Mouse (Mus musculus) C2C12 (cell line): ENCODE measurements at regions not wholly inside any gene's neighbourhood (a gene's known extent, or its start where the extent isn't known, plus 50 kb on each side); places are given as distances from the start of the nearest gene placed in this dataset.
"Not testable (repeated sequence)": the region's sequence is repeated elsewhere in the genome, so short reads cannot be mapped to it uniquely, and the experiment has no call there.

Experiments
- H3K27me3 ChIP-seq: one replicate; pipeline ENCODE4 v1.6.1; 2011; ENCODE audit not compliant: control insufficient read depth, insufficient read depth, insufficient read length
- H3K36me3 ChIP-seq: one replicate; pipeline ENCODE4 v1.6.1; 2011; ENCODE audit not compliant: control insufficient read depth, insufficient read depth
- H3K4me3 ChIP-seq: one replicate; pipeline ENCODE4 v1.5.1; 2011; ENCODE audit warnings: mild to moderate bottlenecking, control low read depth; ENCODE audit not compliant: poor library complexity, insufficient read depth, severe bottlenecking
- H3K79me2 ChIP-seq: one replicate; pipeline ENCODE4 v1.6.1; 2011; ENCODE audit not compliant: control insufficient read depth, insufficient read depth
- H3K79me3 ChIP-seq: one replicate; pipeline ENCODE4 v1.6.1; 2011; ENCODE audit warnings: low read depth, control low read depth
- H3ac ChIP-seq: one replicate; pipeline ENCODE3; 2011; ENCODE audit warnings: low read depth; ENCODE audit not compliant: control insufficient read depth, insufficient read length
- CEBPB ChIP-seq: IDR thresholded peaks from one replicate; pipeline ENCODE4 v1.6.1; 2011; ENCODE audit warnings: low read depth, mild to moderate bottlenecking, control low read depth, moderate library complexity
- CTCF ChIP-seq: IDR thresholded peaks from one replicate; pipeline ENCODE4 v1.5.1; 2011; ENCODE audit not compliant: control insufficient read depth, insufficient read depth, insufficient read length
- FOSL1 ChIP-seq: IDR thresholded peaks from one replicate; pipeline ENCODE4 v1.8.0; 2011; ENCODE audit warnings: mild to moderate bottlenecking, low read length; ENCODE audit not compliant: poor library complexity, insufficient read depth, severe bottlenecking
- MAX ChIP-seq: IDR thresholded peaks from one replicate; pipeline ENCODE4 v1.6.1; 2011; ENCODE audit warnings: mild to moderate bottlenecking, control low read depth
- MYOD1 ChIP-seq: IDR thresholded peaks from one replicate; pipeline ENCODE4 v1.6.1; 2011; ENCODE audit warnings: low read depth; ENCODE audit not compliant: control insufficient read depth, insufficient read length
- MYOG ChIP-seq: IDR thresholded peaks from one replicate; pipeline ENCODE4 v1.6.1; 2011; ENCODE audit not compliant: control insufficient read depth, insufficient read length; ENCODE audit errors: extremely low read depth
- USF1 ChIP-seq: IDR thresholded peaks from one replicate; pipeline ENCODE4 v1.6.1; 2011; ENCODE audit warnings: low read depth, mild to moderate bottlenecking, control low read depth, moderate library complexity

GRCm38 (mm10) chr14:89922316-89922715, 1451.1 kb upstream of the Pcdh20 start:
- no peaks in the 10 kb centered on the region for H3K36me3 ChIP-seq
- no peaks in the 10 kb centered on the region for H3K27me3 ChIP-seq
- no peak for TF ChIP-seq USF1
- no peak for TF ChIP-seq MYOG
- no peak for TF ChIP-seq CTCF
- no peak for TF ChIP-seq MAX
- TF ChIP-seq FOSL1 = no peak
- TF ChIP-seq CEBPB = no peak
- no peak for TF ChIP-seq MYOD1
- H3K79me2 ChIP-seq = no peaks in the 10 kb centered on the region
- H3ac ChIP-seq = no peak overlapping the region
- no peaks in the 10 kb centered on the region for H3K79me3 ChIP-seq
- no peak overlapping the region for H3K4me3 ChIP-seq

DNA sequence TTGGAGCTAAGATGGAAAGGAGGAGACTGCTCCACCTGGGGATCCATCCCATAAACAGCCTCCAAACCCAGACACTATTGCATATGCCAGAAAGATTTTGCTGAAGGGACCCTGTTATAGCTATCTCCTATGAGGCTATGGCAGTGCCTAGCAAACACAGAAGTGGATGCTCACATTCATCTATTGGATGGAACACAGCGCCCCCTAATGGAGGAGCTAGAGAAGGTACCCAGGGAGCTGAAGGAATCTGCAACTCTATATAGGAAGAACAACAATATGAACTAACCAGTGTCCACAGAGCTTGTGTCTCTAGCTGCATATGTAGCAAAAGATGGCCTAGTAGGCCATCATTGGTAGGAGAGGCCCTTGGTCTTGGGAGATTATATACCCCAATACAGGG, 1449.4 kb upstream of the Pcdh20 start:
- H3ac ChIP-seq, H3K79me2 ChIP-seq, H3K27me3 ChIP-seq, H3K4me3 ChIP-seq, H3K79me3 ChIP-seq, H3K36me3 ChIP-seq: not testable (repeated sequence)

GRCm38 (mm10) chr14:89898701-89899227, 1427.6 kb upstream of the Pcdh20 start:
- not testable (repeated sequence) for H3K79me2 ChIP-seq, H3ac ChIP-seq, H3K36me3 ChIP-seq, H3K27me3 ChIP-seq, H3K79me3 ChIP-seq
- peak overlapping the region; percentile 21 for H3K4me3 ChIP-seq

DNA sequence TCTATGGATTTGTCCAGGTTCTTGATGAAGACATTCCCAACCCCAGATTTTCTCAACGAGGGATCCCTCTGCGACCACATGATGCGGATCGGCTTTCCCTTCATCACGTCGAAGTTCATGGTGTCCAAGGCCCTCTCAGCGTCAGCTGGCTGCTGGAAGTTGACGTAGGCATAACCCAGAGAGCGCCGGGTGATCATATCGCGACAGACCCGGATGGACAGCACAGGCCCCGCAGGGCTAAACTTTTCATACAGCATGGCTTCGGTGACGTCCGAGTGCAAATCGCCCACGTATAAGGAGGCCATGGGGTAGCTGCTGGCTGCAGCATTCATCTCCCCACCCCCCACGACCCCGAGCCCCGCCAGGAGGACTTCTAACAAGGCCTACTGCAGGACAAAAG, 1426.9 kb upstream of the Pcdh20 start:
- H3K79me3 ChIP-seq, H3ac ChIP-seq, H3K36me3 ChIP-seq, H3K79me2 ChIP-seq, H3K4me3 ChIP-seq, H3K27me3 ChIP-seq: not testable (repeated sequence)

DNA sequence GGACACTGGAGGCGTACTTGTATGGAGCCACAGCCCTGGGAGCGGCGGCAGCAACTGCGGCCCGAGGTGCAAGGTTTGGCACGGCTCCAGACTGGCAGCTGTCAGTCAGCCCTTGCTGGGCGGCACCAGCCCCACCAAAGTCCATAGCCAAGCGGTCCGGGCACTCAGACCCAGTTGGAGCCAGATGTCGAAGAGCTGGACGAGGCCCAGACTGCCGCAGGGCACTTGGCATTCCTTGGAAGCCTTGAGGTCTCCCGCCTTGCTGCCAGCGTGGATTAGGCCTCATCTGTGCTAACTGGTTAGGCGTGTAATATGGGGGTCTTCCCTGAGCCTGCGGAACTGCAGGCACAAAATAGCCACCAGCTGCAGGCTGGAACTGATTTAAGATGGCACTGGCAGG, 1425.7 kb upstream of the Pcdh20 start:
- H3K36me3 ChIP-seq, H3K4me3 ChIP-seq: not testable (repeated sequence)

More for the DNA sequence above, 1425.7 kb upstream of the Pcdh20 start:
- H3K27me3 ChIP-seq, H3K79me3 ChIP-seq, H3K79me2 ChIP-seq, H3ac ChIP-seq: not testable (repeated sequence)
